Mouse (Mus musculus): ENCODE measurements at regions not wholly inside any gene's neighbourhood (a gene's known extent, or its start where the extent isn't known, plus 50 kb on each side); places are given as distances from the start of the nearest gene placed in this dataset.

GRCm38 (mm10) chrX:89352984-89353383, 56.5 kb downstream of the Pet2 start:
- DNase-seq (ENCODE audit: low spot score in 2 of 2), result peak; percentile 1 to 46

All from layer of hippocampus, adult 18-20 months (tissue).